Mouse (Mus musculus): Measurements from ENCODE around the gene Ano2. TPM values are rescaled to one million over a fixed set of nuclear protein-coding genes. Genes with fewer than 3 reads are reported as not detected.

Gene Ano2
- polyA plus RNA-seq, 1 experiment from 2014 or later = 0.29 TPM

- Histone ChIP-seq H3K9ac (ENCODE audit: low read length) (no peak overlapping the region), H3K27ac (ENCODE audit: low read depth, low read length) (no peak overlapping the region), H3K4me2 (ENCODE audit: low read depth) (no peak overlapping the region), H3K4me1 (ENCODE audit: control insufficient read depth, insufficient read depth, low read length) (no peaks in the 10 kb centered on the region), H3K27me3 (ENCODE audit: control insufficient read depth, insufficient read depth, low read length) (no peaks in the 10 kb centered on the region), H3K36me3 (ENCODE audit: control insufficient read depth, insufficient read depth, low read length) (no peaks in the 10 kb centered on the region), H3K4me3 (ENCODE audit: low read depth, low read length) (no peak overlapping the region), H3K9me3 (ENCODE audit: control insufficient read depth, low read length) (no peaks in the 10 kb centered on the region)
- 71% methylated on average over 2 of the region's 2 CpGs for WGBS
- ATAC-seq (ENCODE audit: insufficient read depth, low FRiP score, low TSS enrichment) (no peak), DNase-seq (ENCODE audit: low spot score) (no peak)
Observed at GRCm38 (mm10) chr6:125663906-125664305, 26.3 kb upstream of the Ano2 start.

- H3K27ac ChIP-seq (ENCODE audit: low read depth, low read length) = no peak overlapping the region
- ATAC-seq (ENCODE audit: insufficient read depth, low FRiP score, low TSS enrichment) = no peak
Observed at GRCm38 (mm10) chr6:125671835-125672234, 18.4 kb upstream of the Ano2 start.

GRCm38 (mm10) chr6:125678492-125678891 is 11.7 kb upstream of the Ano2 start:
- Histone ChIP-seq H3K9ac (ENCODE audit: low read length) (no peak overlapping the region), H3K4me3 (ENCODE audit: low read depth, low read length) (no peak overlapping the region), H3K27ac (ENCODE audit: low read depth, low read length) (no peak overlapping the region), H3K9me3 (ENCODE audit: control insufficient read depth, low read length) (no peaks in the 10 kb centered on the region), H3K36me3 (ENCODE audit: control insufficient read depth, insufficient read depth, low read length) (no peaks in the 10 kb centered on the region), H3K4me1 (ENCODE audit: control insufficient read depth, insufficient read depth, low read length) (no peaks in the 10 kb centered on the region), H3K27me3 (ENCODE audit: control insufficient read depth, insufficient read depth, low read length) (no peaks in the 10 kb centered on the region), H3K4me2 (ENCODE audit: low read depth) (no peak overlapping the region)
- WGBS = 86% methylated on average over 1 of the region's 1 CpGs
- no peak for DNase-seq (ENCODE audit: low spot score)
- no peak for ATAC-seq (ENCODE audit: insufficient read depth, low FRiP score, low TSS enrichment)

More at GRCm38 (mm10) chr6:125671835-125672234, 18.4 kb upstream of the Ano2 start:
- 89% methylated on average over 3 of the region's 3 CpGs for WGBS
- H3K9me3 ChIP-seq (ENCODE audit: control insufficient read depth, low read length) = no peaks in the 10 kb centered on the region
- H3K4me3 ChIP-seq (ENCODE audit: low read depth, low read length) = no peak overlapping the region
- no peak overlapping the region for H3K4me2 ChIP-seq (ENCODE audit: low read depth)
- no peaks in the 10 kb centered on the region for H3K36me3 ChIP-seq (ENCODE audit: control insufficient read depth, insufficient read depth, low read length)
- no peaks in the 10 kb centered on the region for H3K27me3 ChIP-seq (ENCODE audit: control insufficient read depth, insufficient read depth, low read length)
- DNase-seq (ENCODE audit: low spot score) = no peak
- H3K4me1 ChIP-seq (ENCODE audit: control insufficient read depth, insufficient read depth, low read length) = no peaks in the 10 kb centered on the region
- no peak overlapping the region for H3K9ac ChIP-seq (ENCODE audit: low read length)

- DNase-seq (ENCODE audit: low spot score) (no peak), ATAC-seq (ENCODE audit: insufficient read depth, low FRiP score, low TSS enrichment) (no peak)
- 77% methylated on average over 11 of the region's 11 CpGs for WGBS
- Histone ChIP-seq H3K4me3 (ENCODE audit: low read depth, low read length) (no peak overlapping the region), H3K27me3 (ENCODE audit: control insufficient read depth, insufficient read depth, low read length) (no peaks in the 10 kb centered on the region), H3K27ac (ENCODE audit: low read depth, low read length) (no peak overlapping the region), H3K9ac (ENCODE audit: low read length) (no peak overlapping the region), H3K4me2 (ENCODE audit: low read depth) (no peak overlapping the region), H3K36me3 (ENCODE audit: control insufficient read depth, insufficient read depth, low read length) (no peaks in the 10 kb centered on the region), H3K9me3 (ENCODE audit: control insufficient read depth, low read length) (no peaks in the 10 kb centered on the region), H3K4me1 (ENCODE audit: control insufficient read depth, insufficient read depth, low read length) (no peaks in the 10 kb centered on the region)
Observed at GRCm38 (mm10) chr6:125680613-125681012, 9.6 kb upstream of the Ano2 start.

GRCm38 (mm10) chr6:125685420-125685819 is 4.8 kb upstream of the Ano2 start:
- H3K36me3 ChIP-seq (ENCODE audit: control insufficient read depth, insufficient read depth, low read length) = no peaks in the 10 kb centered on the region
- no peak for ATAC-seq (ENCODE audit: insufficient read depth, low FRiP score, low TSS enrichment)
- H3K4me2 ChIP-seq (ENCODE audit: low read depth) = no peak overlapping the region
- H3K27ac ChIP-seq (ENCODE audit: low read depth, low read length) = no peak overlapping the region
- H3K4me1 ChIP-seq (ENCODE audit: control insufficient read depth, insufficient read depth, low read length) = peaks cover 6% of the 10 kb centered on the region; the same call in 1 of the 2 replicates
- H3K9me3 ChIP-seq (ENCODE audit: control insufficient read depth, low read length) = no peaks in the 10 kb centered on the region
- no peaks in the 10 kb centered on the region for H3K27me3 ChIP-seq (ENCODE audit: control insufficient read depth, insufficient read depth, low read length)
- DNase-seq (ENCODE audit: low spot score) = no peak
- no peak overlapping the region for H3K9ac ChIP-seq (ENCODE audit: low read length)
- no peak overlapping the region for H3K4me3 ChIP-seq (ENCODE audit: low read depth, low read length)

GRCm38 (mm10) chr6:125687986-125688385 is 2.2 kb upstream of the Ano2 start:
- 17% methylated on average over 1 of the region's 1 CpGs for WGBS
- no peaks in the 10 kb centered on the region for H3K27me3 ChIP-seq (ENCODE audit: control insufficient read depth, insufficient read depth, low read length)
- H3K4me1 ChIP-seq (ENCODE audit: control insufficient read depth, insufficient read depth, low read length) = peaks cover 6% of the 10 kb centered on the region; the same call in 1 of the 2 replicates
- no peak for ATAC-seq (ENCODE audit: insufficient read depth, low FRiP score, low TSS enrichment)
- no peak overlapping the region for H3K27ac ChIP-seq (ENCODE audit: low read depth, low read length)
- no peaks in the 10 kb centered on the region for H3K36me3 ChIP-seq (ENCODE audit: control insufficient read depth, insufficient read depth, low read length)
- no peak for DNase-seq (ENCODE audit: low spot score)
- no peak overlapping the region for H3K9ac ChIP-seq (ENCODE audit: low read length)
- no peak overlapping the region for H3K4me2 ChIP-seq (ENCODE audit: low read depth)
- H3K9me3 ChIP-seq (ENCODE audit: control insufficient read depth, low read length) = no peaks in the 10 kb centered on the region
- no peak overlapping the region for H3K4me3 ChIP-seq (ENCODE audit: low read depth, low read length)

GRCm38 (mm10) chr6:125701146-125701545 is 10.9 kb downstream of the Ano2 start:
- no peaks in the 10 kb centered on the region for H3K4me1 ChIP-seq (ENCODE audit: control insufficient read depth, insufficient read depth, low read length)
- ATAC-seq (ENCODE audit: insufficient read depth, low FRiP score, low TSS enrichment) (no peak), DNase-seq (ENCODE audit: low spot score) (no peak)
- H3K9ac ChIP-seq (ENCODE audit: low read length) = no peak overlapping the region
- H3K4me2 ChIP-seq (ENCODE audit: low read depth) = no peak overlapping the region
- WGBS = 88% methylated on average over 2 of the region's 2 CpGs
- H3K9me3 ChIP-seq (ENCODE audit: control insufficient read depth, low read length) = no peaks in the 10 kb centered on the region
- no peak overlapping the region for H3K27ac ChIP-seq (ENCODE audit: low read depth, low read length)
- no peaks in the 10 kb centered on the region for H3K36me3 ChIP-seq (ENCODE audit: control insufficient read depth, insufficient read depth, low read length)
- H3K27me3 ChIP-seq (ENCODE audit: control insufficient read depth, insufficient read depth, low read length) = no peaks in the 10 kb centered on the region
- no peak overlapping the region for H3K4me3 ChIP-seq (ENCODE audit: low read depth, low read length)

GRCm38 (mm10) chr6:125711261-125711660 is 21.0 kb downstream of the Ano2 start:
- Histone ChIP-seq H3K4me3 (ENCODE audit: low read depth, low read length) (no peak overlapping the region), H3K9ac (ENCODE audit: low read length) (no peak overlapping the region), H3K9me3 (ENCODE audit: control insufficient read depth, low read length) (no peaks in the 10 kb centered on the region), H3K4me1 (ENCODE audit: control insufficient read depth, insufficient read depth, low read length) (no peaks in the 10 kb centered on the region), H3K36me3 (ENCODE audit: control insufficient read depth, insufficient read depth, low read length) (no peaks in the 10 kb centered on the region), H3K4me2 (ENCODE audit: low read depth) (no peak overlapping the region), H3K27me3 (ENCODE audit: control insufficient read depth, insufficient read depth, low read length) (no peaks in the 10 kb centered on the region), H3K27ac (ENCODE audit: low read depth, low read length) (no peak overlapping the region)
- DNase-seq (ENCODE audit: low spot score) (no peak), ATAC-seq (ENCODE audit: insufficient read depth, low FRiP score, low TSS enrichment) (no peak)
- 89% methylated on average over 16 of the region's 16 CpGs for WGBS

- no peaks in the 10 kb centered on the region for H3K4me1 ChIP-seq (ENCODE audit: control insufficient read depth, insufficient read depth, low read length)
- ATAC-seq (ENCODE audit: insufficient read depth, low FRiP score, low TSS enrichment) (no peak), DNase-seq (ENCODE audit: low spot score) (no peak)
- H3K9ac ChIP-seq (ENCODE audit: low read length) = no peak overlapping the region
- H3K27me3 ChIP-seq (ENCODE audit: control insufficient read depth, insufficient read depth, low read length) = no peaks in the 10 kb centered on the region
- 81% methylated on average over 2 of the region's 2 CpGs for WGBS
- H3K4me3 ChIP-seq (ENCODE audit: low read depth, low read length) = no peak overlapping the region
- no peaks in the 10 kb centered on the region for H3K36me3 ChIP-seq (ENCODE audit: control insufficient read depth, insufficient read depth, low read length)
- H3K27ac ChIP-seq (ENCODE audit: low read depth, low read length) = no peak overlapping the region
- H3K9me3 ChIP-seq (ENCODE audit: control insufficient read depth, low read length) = no peaks in the 10 kb centered on the region
- no peak overlapping the region for H3K4me2 ChIP-seq (ENCODE audit: low read depth)
Observed at GRCm38 (mm10) chr6:125726408-125726807, 36.2 kb downstream of the Ano2 start.

Data from neural tube, embryonic 11.5 days (tissue).